Mouse (Mus musculus) heart, adult 8-10 months (tissue): ENCODE data around the gene Tbrg4. TPM values are rescaled to one million over a fixed set of nuclear protein-coding genes. Genes with fewer than 3 reads are reported as not detected.
A peak's percentile ranks its signal among the peaks of the same experiment; 100 is the strongest.

Experiments used
- DNase-seq: peaks from one replicate; pipeline ENCODE4 v3.0.0; 2022; ENCODE audit warnings: low spot score
- total RNA-seq, 4 experiments: library from RNA; stranded (reverse); gene quantifications; 2 replicates each; pipeline ENCODE4 v1.2.4; 2022

Gene Tbrg4
- total RNA-seq, 4 experiments from 2014 or later, result 96.9 to 117 (median 106) TPM

DNA sequence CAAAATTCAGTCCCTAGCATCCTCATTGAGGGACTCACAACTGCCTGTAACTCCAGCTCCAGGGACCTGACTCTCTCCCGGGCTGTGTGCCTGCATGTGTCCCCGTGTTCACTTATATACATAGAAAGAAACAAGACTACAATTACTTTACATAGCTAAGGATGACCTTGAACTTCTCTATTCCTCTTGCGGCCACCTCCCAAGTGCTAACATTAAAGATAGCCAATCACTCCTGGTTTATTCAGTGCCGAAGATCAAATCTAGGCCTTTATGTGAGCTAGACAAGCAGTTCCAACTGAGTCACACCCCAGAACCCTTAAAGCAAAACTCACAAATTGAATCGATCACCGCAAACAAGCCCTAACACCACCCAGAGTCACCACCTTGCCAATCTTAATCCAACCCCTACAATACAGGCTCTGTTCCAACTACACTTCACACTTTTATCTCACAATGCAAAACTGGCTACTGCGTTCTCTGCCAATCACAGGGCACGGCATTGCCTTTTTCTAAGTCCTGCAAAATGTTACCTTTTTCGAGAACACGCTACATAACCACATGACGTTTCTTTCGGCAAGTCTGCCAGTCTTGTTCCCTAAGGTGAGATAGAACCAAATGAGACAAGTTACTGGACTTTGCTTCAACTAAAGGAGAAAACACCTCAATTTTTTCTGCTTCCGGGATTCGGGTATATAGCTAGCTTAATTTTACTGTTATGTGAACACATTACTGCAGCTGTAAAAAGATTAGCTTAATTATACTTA lies 1.1 kb downstream of the Tbrg4 start:
- no peak for DNase-seq

DNA sequence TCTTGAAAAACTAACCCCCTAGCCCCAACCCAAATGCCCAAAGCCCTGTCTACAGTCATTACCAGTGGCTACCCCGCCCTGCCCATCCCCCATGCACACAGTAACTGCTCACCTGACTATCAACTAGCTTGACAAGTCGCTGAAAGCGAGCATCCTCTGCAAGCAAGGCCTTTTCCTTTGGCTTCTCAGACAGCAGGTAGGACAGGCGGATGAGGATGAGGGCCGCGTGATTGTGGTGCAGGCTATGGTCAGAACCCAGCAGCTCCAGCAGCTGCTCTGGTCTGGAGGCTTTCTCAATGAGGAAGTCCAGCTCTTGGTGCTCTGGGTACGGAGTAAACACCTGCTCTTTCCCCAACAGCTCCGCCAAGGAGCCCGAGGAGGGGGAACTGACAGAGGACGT lies 2.2 kb downstream of the Tbrg4 start:
- DNase-seq, result no peak

DNA sequence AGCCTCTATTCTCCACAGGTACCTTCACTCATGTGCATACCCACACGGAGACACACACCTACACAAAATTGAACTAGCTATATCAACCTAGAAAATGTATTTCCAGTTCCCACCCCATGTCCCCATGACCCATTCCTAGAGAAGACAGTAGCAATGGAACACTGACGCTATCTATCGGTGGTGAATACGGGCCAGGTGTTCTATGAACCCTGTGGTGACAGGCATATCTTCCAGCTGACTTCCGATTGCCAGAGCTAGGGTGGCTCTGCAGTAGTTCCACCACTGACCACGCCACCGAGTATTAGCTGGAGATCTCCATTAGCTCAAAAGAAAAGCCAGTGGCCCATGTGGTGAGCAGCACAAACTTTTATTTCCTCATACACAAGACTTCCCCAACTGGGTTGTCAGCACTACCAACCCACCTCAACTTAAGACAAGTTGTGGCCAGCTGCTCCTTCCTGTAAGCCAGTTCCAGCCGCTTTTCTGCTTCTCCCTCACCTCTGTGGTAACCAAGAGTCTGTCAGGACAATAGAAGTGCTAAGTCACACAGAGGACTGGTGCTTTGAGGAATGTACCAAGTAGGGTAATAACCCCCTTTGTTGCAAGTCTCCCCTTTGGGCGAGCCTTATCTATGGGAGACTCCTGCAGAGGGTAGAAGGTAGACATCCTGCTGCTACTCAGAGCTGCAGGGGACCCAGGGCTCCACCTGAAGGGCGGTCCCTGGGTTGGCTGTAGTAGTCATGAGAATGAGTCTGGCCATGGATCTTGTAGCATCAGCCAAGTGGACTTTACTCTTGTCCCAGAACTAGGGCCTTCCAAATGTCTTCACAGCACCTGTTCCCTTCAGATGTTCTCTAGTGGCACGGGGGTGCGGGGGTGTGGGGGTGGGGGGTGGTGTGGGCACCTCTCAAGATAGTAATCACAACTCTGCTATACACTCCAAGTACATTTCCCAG lies 10.3 kb downstream of the Tbrg4 start:
- no peak for DNase-seq

DNA sequence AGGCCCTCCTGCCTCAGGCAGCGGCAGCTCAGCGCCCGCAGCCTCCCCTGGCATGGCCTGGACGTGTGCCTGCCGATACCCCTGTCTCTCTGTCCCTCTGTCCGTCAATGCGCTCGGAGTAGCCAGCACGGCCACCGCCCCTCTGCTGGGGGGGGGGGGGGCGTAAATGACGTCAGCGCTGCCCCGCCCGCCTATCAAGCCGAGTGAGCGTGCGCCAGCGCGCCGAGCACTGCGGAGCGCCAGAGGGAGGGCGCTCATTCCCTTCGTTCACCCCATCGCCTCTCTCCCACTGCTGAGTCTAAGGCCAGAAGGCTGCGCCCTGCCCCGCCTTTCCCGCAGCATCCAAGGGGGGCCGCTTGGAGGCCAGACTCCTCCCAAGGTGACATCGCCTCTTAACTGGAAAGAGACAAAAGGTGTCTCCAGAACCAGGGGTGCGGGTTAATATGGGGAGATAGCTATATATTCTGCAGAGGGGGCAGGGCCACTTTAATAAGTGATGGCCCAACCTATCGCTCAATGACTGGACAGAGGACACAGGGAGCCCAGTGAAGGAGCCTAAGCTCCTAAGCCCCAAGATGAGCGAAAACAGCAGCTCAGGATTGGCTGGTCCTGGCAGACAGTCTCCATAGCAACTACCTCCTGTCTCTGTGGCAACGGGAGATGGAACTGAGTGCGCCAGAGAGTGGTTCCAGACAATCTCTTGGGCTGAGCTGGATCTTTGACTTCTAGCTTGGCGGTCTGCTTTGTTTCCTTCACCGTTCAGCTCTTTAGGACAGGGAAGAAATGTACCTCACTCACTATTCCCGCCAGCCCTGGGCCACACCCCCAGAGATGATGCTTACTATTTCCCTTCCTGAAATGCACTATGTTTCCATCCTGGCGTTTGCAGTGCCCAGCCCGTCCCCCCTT lies 20.1 kb downstream of the Tbrg4 start, which contains the start of gene Nacad:
Nacad (minus strand) TSS at position 563 of the 909 bp plus-strand sequence.
- no peak for DNase-seq

DNA sequence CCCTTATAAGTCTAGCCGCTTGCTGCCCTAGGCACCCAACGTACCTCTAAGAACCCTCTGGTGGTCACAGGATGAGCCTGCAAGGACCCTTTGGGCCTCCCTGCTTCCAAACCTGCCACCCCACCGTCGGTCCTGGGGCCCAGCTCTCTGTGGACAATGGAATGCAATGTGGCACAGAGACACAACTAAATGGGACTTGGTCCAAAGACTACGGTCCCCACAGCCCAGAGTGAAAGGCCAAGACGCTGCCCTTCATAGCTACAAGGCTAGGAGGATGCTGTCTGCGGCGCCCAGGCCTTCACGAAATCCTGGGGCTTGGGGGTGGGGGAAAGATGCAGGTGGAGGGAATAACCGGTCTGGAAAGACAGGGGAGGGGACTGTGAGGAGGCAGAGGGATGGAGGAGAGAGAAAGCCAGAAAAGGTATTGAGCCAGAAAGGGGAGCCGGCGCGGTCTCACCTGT lies 20.8 kb downstream of the Tbrg4 start:
- DNase-seq, result no peak

DNA sequence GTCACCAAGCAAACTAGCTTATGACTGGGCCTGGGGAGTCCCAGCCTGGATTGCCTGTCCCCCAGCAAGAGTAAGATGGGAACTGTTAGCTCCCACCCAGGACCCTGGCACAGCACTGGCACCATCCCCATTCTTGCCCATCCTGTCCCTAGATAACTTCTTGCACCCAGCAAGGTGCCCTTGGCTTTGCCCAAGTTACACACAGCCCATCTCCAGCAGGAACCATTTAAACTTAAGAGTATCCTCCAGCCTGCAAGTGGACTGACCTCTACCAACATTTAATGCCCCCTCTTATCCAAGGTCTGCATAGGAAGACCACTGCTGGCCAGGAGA lies 21.3 kb downstream of the Tbrg4 start:
- DNase-seq, result no peak

DNA sequence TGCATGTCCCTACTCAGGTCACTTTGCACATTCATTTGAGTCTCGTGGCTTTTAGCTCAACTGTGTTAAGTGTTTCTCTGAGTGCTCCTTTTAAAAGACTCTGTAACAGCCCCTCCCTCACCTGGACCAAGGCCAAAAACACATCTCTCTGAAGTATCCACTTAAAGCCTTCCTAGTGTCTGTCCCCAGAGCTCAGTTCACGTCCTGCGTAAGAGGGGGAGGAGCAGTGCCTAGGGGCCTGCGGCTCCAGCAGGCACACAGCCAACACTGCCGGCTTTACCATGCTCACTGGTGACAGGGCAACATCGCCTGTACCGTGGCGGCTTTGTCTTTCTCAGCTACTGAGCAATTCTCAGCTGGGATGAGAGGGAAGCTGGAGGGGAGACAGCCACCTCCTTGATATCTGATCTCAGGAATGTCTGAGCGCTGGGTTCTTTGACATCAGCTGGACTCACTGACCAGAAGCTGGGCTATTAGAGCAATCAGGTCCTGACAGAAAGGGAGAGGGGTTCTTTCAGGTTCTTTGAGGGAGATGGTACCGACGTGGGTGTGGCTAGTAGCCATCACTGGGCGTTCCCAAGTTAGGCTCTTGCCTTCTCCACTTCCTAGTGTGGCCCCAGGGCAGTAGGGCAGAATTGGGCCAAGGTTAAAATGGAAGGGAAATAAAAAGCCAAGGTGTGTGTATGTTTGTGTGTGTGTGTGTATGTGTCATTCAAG lies 21.8 kb downstream of the Tbrg4 start:
- peak; percentile 21 for DNase-seq

DNA sequence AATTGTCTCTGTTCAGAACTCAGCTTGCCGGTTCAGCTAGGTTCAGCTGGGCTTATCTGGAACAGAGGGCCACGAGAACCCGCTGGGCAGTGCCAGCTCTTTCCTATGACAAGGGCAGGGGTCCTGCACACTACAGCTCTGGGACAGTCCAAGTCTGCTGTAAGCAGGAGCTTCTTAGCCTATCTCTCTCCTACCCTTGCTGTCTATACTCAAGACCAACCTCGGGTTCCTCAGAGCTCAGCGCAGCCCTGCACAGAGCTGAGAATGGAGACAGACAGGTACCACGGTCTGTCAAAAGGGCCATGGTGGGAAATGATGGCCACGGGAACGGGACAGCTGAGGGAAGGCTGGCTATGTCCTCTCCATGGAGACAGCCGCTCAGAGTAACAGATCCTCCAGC lies 22.6 kb downstream of the Tbrg4 start:
- no peak for DNase-seq

DNA sequence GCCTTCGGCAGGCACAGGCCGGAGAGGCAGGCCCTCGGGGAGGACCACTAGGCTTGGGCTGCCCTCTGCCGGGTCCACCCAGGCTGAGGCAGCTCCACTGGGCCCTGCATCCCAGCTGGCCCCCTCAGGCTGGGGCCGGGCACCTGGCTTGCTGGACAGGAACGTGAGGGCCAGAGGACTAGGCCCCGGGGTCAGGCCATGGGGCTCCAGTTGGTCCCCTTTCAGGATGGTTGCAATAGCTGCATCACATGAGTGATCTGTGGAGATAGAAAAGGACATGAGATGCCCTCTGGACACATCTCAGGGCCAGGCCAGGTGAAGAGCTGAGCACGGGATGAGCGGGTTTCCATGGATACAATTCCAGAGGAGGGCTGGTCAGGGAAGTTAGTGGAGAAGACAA lies 23.2 kb downstream of the Tbrg4 start:
- DNase-seq, result no peak

DNA sequence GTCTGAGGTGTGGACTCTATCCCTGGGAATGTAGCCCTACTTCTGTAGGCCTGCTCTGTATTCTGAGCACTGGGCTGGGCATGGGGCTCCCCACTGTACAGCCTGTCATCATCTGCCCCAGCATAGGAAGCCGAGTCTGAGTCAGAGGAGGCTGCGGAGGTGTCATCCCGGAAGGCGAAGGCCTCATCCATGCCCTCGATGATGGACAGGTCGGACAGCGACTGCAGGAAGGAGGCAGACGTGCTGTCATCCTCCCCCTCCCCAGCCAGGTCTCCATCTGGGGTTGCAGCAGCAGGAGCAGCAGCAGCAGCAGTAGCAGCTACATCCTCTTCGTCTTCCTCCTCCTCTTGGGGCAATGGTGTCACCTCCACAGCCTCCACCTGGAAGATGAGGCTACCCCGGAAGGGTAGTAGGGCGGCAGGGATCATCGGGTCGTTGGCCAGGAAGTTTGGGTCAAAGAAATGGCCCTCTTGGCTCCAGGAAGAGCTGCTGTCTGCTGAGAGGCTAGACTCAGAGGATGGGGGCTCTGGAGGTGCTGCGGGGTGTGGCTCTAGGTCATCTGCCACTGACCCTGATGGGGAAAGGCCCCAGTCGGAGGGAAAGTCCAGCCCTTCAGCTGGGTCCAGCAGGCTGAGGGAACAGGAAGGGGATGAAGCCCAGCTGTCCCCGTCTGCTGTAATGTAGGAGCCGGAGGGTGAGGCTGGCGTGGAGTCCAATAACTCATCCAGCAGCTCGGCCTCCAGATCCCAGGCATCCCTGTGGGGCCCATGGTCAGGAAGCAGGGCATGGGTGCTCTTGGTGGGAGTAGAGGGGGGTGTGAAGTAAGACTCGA lies 24.0 kb downstream of the Tbrg4 start:
- DNase-seq, result no peak

DNA sequence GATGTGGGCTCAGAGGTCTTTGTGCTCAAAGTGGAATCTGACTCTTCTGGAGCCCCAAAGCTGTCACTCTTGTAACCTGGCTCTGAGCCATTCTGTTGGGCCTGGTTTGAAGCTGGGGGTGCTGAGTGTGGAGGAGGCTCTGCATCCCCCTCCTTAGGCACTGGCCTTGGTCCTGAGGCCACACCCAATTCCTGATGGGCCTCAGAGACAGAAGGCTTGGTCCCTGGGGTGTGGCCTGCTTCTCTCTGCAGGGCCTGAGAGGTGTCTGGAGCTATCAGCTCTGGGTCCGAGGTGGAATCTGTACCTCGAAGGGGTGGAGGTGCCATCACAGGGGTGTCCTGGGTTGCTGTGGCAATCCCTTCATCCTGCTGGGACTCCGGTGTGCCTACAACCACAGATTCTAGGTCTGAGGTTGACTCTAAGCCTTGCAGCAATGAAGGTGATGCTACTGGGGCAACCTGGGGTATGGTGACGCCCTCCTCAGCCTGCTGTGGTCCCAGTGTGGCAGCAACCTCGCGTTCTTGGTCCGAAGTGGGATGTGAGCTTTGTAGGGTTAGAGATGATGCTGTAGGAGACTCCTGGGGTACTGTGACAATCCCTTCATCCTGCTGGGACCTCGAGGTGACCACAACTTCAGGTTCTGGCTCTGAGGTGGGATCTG lies 25.5 kb downstream of the Tbrg4 start:
- DNase-seq, result no peak

DNA sequence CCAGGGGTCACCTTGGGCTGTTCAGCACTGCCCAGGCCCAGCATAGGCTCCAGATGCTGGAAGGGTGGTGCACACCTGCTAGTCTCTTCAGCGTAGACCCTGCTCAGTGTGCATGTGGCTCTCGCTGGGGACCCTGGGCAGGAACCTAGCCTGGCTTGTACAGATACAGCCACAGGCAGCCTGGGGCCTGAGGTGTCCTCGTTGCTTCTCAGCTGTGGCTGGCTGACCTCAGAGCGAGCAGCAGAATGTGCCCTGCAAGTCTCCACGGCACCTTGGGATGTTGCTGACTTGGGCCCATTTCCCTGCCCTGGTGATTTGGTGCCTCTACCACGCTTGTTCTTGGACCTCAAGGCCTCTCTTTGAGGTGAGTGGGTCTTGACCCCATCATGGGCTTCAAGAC lies 26.0 kb downstream of the Tbrg4 start:
- no peak for DNase-seq

DNA sequence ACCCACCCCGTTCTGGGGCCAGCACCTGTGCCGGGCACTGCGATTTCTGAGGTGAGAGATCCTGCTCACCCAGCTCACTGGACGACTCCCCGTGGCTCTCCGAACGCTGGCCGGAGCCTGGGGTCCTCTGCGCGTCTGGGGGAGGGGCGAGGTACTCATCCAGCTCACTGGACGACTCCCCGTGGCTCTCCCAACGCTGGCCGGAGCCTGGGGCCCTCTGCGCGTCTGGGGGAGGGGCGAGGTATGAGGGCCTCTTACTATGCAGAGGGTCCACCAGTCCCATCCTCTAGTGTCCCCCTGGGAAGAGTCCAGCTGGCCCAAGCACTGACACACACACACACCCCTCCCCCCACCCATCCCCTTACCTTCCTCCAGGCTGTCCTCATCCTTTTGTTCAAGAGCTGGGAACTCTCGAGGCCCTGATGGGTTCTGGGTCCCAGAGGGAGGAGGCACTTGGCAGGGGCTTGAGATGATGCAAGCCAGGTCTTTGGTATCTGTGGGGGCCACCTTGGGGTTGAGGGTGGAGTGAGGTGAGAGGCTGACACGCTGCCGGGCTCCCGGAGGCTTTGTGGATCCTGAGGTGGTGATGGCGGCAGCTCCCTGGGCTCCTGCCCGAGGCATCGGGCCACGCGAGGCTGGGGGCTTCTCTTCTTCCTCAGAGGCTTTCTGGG lies 26.7 kb downstream of the Tbrg4 start:
- no peak for DNase-seq

DNA sequence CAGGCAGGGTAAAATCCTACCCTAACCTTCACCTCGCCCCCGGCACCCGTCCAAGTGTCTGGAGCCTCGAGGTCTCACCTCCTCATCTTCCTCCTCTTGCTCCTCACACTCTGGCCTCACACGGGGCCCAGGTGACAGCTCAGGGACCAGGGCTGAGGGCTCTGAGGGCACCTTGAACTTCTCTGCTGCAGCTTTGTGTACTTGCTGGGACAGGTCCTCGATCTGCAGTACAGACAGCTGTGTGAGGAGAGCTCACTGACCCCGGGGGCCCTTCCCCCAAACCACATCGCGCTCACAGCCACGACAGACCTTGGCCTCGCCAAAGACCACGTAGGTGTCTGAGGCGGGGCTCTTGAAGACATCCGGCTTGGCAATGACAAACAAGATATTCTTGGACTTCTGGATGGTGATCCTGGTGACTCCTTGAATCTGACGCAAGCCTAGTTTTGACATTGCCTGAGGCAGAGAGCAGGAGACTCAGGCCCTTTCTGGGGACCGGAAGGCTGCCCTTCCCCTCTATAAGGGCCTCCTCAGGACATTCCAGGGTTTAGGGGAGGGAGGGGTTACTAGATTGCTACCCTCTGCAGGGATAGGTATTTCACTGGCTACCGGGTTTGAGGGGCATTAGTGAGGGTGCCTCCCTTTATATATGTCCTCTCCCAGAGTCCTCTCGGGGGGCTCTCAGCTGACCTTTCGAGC lies 27.5 kb downstream of the Tbrg4 start:
- DNase-seq, result no peak

DNA sequence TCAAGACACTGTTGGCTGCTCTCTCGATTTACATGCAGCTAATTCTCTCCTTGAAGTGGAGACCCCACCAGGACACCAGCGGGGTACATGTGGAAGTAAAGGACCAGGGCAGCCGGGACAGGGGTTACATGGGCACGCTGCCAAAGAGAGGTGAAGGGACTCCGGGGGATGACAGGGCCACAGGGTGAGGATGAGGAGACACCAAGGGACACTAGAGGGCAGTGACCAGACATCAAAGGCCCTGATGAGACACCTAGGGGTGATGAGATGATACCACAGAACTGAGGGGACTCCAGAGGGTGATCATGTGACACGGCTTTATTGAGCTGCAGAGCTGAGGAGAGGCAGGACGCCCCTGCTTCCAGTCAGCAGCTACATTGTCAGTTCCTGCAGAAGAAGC lies 28.3 kb downstream of the Tbrg4 start:
- DNase-seq, result no peak

DNA sequence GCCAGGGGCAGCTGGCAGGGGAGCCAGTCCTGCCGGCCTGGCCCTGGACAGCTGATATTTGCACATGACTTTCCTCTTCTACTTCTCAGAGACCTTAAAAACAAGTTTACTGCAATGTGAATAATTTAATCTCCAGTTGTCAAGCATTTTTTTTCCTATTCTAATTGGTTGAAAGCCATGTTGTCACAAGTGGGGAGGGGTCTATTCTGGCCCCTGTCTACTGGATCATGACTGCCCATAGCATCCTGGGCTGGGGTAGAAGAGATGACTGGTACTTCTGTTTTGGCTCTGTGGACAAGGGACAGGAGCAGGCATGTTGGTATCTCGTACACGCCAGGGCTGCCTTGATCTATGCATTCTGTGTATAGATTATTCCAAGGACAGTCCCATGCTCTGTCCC lies 29.3 kb downstream of the Tbrg4 start:
- no peak for DNase-seq

DNA sequence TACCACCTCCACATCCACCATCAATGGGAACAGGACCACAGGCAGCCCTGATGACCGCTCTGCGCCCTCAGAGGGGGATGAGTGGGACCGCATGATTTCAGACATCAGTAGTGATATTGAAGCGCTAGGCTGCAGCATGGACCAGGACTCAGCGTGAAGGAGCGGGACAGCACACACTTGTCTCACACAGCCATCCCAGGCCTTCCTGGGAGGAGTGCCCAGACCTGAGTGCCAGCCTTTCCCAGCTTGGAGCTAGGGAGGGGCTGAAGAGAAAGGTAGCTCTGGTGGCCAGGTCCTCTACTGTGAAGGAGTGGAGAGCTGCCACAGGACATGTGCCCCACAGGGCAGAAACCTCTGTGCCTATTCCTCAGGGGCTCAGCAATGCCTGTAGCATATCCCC lies 29.7 kb downstream of the Tbrg4 start:
- DNase-seq, result no peak

DNA sequence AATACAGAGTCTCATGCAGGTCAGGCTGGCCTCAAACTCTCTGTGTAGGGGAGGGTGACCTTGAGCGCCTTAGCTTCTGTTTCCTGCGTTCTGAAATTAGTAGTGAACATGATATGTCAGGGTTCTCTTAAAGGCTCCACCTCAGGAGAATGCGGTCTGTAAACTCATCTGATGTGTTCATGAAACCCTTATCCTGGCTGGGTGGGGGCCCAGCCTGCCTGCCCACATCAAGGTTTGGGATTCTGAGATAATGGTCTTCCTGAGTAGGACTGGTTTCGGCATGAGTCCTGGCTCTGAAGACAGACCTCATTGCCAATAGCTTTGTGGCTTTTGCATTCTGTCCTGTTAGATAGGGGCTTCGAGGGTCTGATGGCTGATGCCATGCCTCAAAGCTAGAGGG lies 30.5 kb downstream of the Tbrg4 start:
- DNase-seq, result no peak
